Mouse (Mus musculus) spleen, adult 10 weeks (tissue): Measurements from ENCODE around the gene Xlr5a. TPM values are rescaled to one million over a fixed set of nuclear protein-coding genes. Genes with fewer than 3 reads are reported as not detected.

Experiments
- polyA plus RNA-seq: library from polyadenylated mRNA; stranded (reverse); fragments of 350-450 nt; fragmentation: Illumina TruSeq; extraction: RNeasy Lipid Tissue Mini Kit (QIAGEN cat#74804); gene quantifications from one replicate; pipeline ENCODE4 v1.2.3, GENCODE M21; 2015; ENCODE audit warnings: low replicate concordance; ENCODE audit not compliant: insufficient read depth

Xlr5a gene
- polyA plus RNA-seq, result not detected

GRCm38 (mm10) chrX:73292876-73293275 is at the start of gene Xlr5a, which contains the start of gene Xlr5c:
Xlr5a (minus strand) TSS chrX:73292976.
Xlr5c (minus strand) TSS chrX:73292976.

GRCm38 (mm10) chrX:73342483-73342895 is 49.7 kb upstream of the Xlr5a start, which contains the start of gene Zfp275:
Zfp275 (plus strand) TSS chrX:73342621.

DNA sequence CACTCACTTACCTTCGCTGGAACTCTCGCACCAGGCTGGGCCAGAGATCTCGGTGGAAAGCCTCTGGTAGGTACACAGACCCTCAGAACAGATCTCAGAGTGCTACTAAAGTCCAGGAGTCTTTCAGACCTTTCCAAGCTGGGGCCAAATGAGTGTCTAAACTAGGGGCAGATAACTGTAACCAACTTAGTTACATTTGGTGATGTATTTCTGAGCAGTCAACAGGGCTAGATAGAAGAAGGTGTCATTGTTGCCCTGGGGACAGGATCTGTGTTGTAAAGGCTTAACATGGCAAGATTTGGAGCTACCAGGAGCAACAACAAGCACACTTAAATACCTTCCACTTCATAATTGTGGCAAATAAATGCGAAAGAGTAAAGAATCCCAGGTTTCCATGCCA is 44.0 kb upstream of the Xlr5a start, which contains the start of gene Gm45015:
Gene Gm45015, minus strand, starts transcription at position 101 of the 400 bp plus-strand sequence.

DNA sequence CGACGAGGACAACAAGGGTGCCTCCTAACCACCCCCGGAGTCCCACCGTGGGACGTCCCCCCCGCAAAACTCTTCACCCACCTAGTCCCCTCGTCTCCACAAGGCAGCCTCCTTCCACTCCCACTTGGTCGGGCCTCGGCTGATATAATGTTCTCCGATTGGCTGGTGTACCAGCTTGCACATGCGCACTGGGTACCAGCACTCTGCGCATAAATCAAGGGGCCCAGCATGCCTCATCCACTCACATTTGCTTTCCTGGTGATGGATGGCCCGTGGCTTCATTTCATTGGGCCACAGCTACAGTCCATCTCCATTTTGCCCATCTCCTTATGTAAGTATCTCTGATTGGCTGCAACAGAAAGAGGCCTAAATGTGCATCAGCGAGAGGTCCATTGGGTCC is 27.5 kb downstream of the Xlr5a start, which contains the start of gene Xlr3c:
Gene Xlr3c, minus strand, starts transcription at position 121 of the 400 bp plus-strand sequence.

DNA sequence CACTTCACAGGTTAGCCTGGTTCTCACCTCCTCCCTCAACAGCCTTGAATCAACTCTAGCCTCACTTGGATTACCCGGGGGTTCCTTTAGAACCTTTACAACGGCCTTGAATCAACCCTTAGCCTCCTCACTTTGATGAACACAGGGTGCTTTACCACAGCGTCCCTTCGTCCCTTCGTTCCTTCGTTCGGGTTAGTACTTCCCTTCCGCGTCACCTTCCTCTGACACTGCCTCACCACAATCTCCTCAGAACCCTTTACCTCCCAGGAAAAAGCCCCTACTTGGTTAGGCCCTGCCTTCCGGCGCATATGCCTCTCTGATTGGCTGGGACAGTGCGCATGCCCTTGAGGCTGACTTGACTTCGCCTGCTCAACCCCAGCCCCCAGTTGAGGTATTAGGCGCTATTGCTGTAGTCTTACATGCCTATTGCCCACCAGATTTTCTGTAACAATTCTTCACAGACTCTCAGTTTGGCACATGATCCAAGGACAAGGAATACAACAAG is 49.9 kb downstream of the Xlr5a start, which contains the start of gene Xlr4c:
Gene Xlr4c, minus strand, starts transcription at position 310 of the 505 bp plus-strand sequence.

GRCm38 (mm10) chrX:73227914-73228605 is 64.7 kb downstream of the Xlr5a start, which contains the start of gene F8a:
F8a (plus strand) TSS chrX:73228291.

GRCm38 (mm10) chrX:73213819-73214564 is 78.8 kb downstream of the Xlr5a start, which contains the start of gene Xlr4b:
Xlr4b (plus strand) TSS chrX:73214333.

GRCm38 (mm10) chrX:73191934-73192333 is 100.8 kb downstream of the Xlr5a start, which contains the start of gene Xlr3b:
Xlr3b (plus strand) TSS chrX:73192207.

DNA sequence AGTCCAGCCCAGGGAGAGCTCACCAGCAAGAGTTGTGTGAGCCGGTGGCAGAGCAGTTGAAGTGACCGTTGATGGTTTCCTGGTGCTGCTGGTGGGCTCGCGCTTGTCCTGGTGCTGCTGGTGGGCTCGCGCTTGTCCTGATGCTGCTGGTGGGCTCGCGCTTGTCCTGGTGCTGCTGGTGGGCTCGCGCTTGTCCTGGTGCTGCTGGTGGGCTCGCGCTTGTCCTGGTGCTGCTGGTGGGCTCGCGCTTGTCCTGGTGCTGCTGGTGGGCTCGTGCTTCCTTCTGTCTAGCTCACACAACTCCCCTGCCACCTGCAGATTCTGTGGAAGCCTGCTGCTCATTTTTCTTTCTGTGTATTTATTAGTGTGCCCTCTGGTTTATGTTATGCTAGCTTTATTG is 115.9 kb downstream of the Xlr5a start, which contains the start of gene Spin2d:
Gene Spin2d, minus strand, starts transcription at position 101 of the 400 bp plus-strand sequence.

DNA sequence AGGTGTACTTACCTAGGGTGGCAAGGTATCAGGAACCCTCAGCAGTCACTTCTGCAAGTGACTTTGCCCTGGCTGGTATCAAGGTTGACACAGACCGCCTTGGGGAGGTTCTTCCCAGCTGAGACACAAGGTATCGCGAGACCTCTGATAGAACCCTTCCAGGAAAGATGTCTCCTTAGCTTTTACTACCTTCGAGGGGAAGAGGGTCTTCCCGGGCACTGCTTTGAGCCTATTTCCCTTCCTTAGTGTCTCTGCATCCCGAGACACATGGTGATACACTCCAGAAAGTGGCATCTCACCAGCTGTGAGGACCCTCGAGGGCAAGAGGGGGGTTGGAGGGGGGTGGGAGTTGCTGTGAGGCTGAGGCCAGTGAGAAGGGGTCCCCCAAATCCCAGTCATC is 143.4 kb downstream of the Xlr5a start, which contains the start of gene DXBay18:
Gene DXBay18, minus strand, starts transcription at position 101 of the 400 bp plus-strand sequence.

DNA sequence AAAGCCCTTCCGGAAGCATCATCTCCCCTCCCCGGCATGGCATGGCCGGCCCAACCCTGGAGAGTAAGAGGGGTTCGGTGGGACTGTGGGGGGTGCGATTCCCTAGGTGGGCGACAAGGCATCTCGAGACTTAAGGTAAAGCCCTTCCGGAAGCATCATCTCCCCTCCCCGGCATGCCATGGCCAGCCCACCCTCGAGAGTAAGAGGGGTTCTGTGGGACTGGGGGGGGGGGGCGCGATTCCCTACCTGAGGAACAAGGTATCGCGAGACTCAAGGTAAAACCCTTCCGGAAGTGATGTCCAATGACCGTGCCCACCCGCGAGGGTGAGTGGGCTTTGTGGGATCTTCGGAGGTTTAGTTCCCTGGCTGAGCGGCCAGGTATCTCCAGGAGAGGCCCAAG is 144.3 kb downstream of the Xlr5a start, which contains the start of gene Xlr5b:
Gene Xlr5b, plus strand, starts transcription at position 301 of the 400 bp plus-strand sequence.

GRCm38 (mm10) chrX:73116747-73117146 is 176.0 kb downstream of the Xlr5a start, which contains the start of gene Gm14685:
Gm14685 (plus strand) TSS chrX:73117047.

DNA sequence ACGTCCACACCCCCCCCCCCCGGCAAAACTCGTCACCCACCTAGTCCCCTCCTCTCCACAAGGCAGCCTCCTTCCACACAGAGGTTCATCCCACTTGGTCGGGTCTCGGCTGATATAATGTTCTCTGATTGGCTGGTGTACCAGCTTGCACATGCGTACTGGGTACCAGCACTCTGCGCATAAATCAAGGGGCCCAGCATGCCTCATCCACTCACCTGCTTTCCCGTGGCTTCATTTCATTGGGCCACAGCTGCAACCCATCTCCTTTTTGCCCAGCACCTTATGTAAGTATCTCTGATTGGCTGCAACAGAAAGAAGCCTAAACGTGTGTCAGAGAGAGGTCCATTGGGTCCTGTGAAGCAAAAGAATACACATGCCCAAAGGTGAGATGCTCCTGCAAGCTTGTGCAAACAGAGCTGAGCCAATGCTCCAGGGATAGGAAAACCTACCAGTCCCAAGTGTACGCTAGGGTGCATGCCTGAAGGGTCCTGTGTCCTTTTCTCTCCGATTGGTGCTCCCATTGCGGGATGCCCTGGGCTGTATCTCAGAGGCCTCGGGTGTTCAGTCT is 195.8 kb downstream of the Xlr5a start, which contains the start of gene Xlr3a:
Gene Xlr3a, minus strand, starts transcription at position 155 of the 568 bp plus-strand sequence.

DNA sequence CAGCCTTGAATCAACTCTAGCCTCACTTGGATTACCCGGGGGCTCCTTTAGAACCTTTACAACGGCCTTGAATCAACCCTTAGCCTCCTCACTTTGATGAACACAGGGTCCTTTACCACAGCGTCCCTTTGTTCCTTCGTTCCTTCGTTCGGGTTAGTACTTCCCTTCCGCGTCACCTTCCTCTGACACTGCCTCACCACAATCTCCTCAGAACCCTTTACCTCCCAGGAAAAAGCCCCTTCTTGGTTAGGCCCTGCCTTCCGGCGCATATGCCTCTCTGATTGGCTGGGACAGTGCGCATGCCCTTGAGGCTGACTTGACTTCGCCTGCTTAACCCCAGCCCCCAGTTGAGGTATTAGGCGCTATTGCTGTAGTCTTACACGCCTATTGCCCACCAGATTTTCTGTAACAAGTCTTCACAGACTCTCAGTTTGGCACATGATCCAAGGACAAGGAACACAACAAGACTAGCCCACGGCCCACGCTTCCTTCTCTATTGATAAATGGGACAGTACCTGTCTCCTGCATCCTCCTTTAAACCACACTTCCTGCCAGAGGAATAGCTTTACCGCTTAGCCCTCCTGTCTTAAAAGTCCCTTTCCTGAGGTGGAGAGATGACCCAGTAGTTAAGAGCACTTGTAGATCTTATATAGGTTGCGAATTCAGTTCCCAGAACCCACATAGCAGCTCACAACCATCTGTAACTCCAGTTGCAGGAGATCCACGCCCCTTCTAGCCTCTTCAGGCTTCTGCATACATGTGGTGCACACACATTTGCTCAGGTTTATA is 210.3 kb downstream of the Xlr5a start, which contains the start of gene Xlr4a:
Gene Xlr4a, minus strand, starts transcription at position 212 of the 789 bp plus-strand sequence.

DNA sequence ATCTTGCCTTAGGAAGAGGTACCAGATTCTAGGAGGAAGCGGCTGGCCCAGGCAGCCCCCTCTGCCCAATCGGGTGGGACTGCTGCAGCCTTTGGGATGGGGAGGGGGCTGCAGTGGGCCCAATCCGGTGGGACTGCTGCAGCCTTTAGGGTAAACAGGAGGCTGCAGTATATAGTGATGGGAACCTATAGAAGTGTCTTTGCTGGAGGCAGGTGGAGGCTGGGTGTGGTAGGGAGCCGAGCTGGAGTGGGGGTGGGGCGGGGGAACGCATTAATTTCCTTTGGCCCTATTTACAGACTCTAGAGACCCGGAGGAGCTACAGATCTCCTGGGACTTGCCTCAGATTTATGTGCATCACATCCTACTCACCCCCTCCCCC is 228.4 kb downstream of the Xlr5a start, which contains the start of gene Pnma3:
Gene Pnma3, plus strand, starts transcription at position 373 of the 379 bp plus-strand sequence.

Other genes with a start within 250 kb of the Xlr5a start
- gene Pnma3, start 228.2 kb downstream of the Xlr5a start, polyA plus RNA-seq, result not detected
- 44.1 TPM for gene Xlr4a, start 210.5 kb downstream of the Xlr5a start, polyA plus RNA-seq
- gene Xlr3a, start 195.9 kb downstream of the Xlr5a start, polyA plus RNA-seq, result 0.55 TPM
- gene Gm14685, start 175.9 kb downstream of the Xlr5a start, polyA plus RNA-seq, result not detected
- gene Xlr5b, start 144.2 kb downstream of the Xlr5a start, polyA plus RNA-seq, result not detected
- not detected for gene DXBay18, start 143.5 kb downstream of the Xlr5a start, polyA plus RNA-seq
- not detected for gene Spin2d, start 116.0 kb downstream of the Xlr5a start, polyA plus RNA-seq
- 15.7 TPM for gene Xlr3b, start 100.8 kb downstream of the Xlr5a start, polyA plus RNA-seq
- 72.3 TPM for gene Xlr4b, start 78.6 kb downstream of the Xlr5a start, polyA plus RNA-seq
- 4.5 TPM for gene F8a, start 64.7 kb downstream of the Xlr5a start, polyA plus RNA-seq
- gene Xlr4c, start 49.8 kb downstream of the Xlr5a start, polyA plus RNA-seq, result 33.7 TPM
- gene Xlr3c, start 27.6 kb downstream of the Xlr5a start, polyA plus RNA-seq, result not detected
- not detected for gene Xlr5c, start within 50 bp of the Xlr5a start, polyA plus RNA-seq
- not detected for gene Gm45015, start 43.9 kb upstream of the Xlr5a start, polyA plus RNA-seq
- 29.0 TPM for gene Zfp275, start 49.6 kb upstream of the Xlr5a start, polyA plus RNA-seq
- not detected for gene Gm18336, start 105.8 kb upstream of the Xlr5a start, polyA plus RNA-seq
- gene Zfp92, start 118.1 kb upstream of the Xlr5a start, polyA plus RNA-seq, result not detected
- gene Trex2, start 142.4 kb upstream of the Xlr5a start, polyA plus RNA-seq, result not detected
- gene Haus7, start 166.1 kb upstream of the Xlr5a start, polyA plus RNA-seq, result 29.4 TPM
- gene Bgn, start 190.6 kb upstream of the Xlr5a start, polyA plus RNA-seq, result 254 TPM
- gene Atp2b3, start 210.1 kb upstream of the Xlr5a start, polyA plus RNA-seq, result not detected